Mouse (Mus musculus): ENCODE data around the gene Gm37240.
"Not testable (repeated sequence)": the region's sequence is repeated elsewhere in the genome, so short reads cannot be mapped to it uniquely, and the experiment has no call there.

DNA sequence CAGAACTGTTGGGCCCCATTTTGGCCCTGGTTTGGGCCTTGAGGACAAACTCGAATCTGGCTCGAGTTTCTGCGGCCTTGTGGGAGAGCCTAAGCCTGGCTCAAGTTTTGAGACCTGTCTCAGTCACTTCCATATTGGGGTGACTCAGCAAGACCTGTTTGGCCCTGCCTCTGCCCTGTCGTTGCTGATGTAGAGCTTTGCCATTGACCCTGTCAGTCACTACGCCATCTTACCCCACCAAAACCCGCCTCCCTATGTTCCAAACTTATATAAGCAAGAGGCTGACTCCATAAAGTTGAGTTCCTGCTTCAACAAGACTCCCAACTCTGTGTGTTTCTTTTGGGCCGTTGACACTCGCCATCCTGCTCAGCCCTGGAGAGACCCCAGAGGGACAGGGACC, 314.8 kb downstream of the Gm37240 start:
- TF ChIP-seq POLR2A, CTCF (IDR thresholded peaks at IDR 0.05; ENCODE audit: insufficient read depth, low read depth, low read length): not testable (repeated sequence)

Measured in olfactory bulb, adult 2 months (tissue).